Mouse (Mus musculus) lung, adult 2 months (tissue): ENCODE results near the gene Cep131.

Experiments used
- CTCF ChIP-seq: fragments of 200-500 bp; IDR thresholded peaks from 2 replicates; pipeline ENCODE4 v1.5.1; 2011; ENCODE audit warnings: mild to moderate bottlenecking, low read length, control low read depth; ENCODE audit not compliant: insufficient read depth
- POLR2A ChIP-seq: fragments of 200-500 bp; IDR thresholded peaks from 2 replicates; pipeline ENCODE4 v1.6.1; 2011; ENCODE audit warnings: low read depth, mild to moderate bottlenecking, control low read depth, low read length, borderline replicate concordance; ENCODE audit errors: extremely low read depth

DNA sequence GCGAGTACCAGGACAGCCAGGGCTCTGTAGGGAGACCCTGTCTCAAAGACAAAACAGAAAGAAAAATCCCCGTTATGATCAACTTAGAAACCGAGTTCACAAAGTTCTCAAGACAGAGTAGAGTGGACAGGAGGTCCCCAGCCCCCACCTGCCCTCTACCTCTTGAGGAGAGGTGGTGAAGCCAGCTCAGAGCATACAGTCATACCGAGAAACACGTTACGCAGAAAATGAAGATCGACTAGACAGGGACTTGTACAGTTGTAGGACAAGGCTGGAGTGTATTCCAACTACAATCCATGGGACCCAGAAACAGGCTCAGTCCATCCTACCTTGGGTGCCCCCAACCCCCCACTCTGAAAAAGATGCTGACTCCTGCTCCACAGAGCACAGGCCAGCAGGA lies 32.5 kb upstream of the Cep131 start:
- TF ChIP-seq POLR2A (no peak), CTCF (no peak)
